Comparison of ENCODE assay signal across 9 mouse cellular contexts in genomic region chr2:165391561-165391960, GRCm38 (mm10). TPM values are rescaled to one million over a fixed set of nuclear protein-coding genes. Genes with fewer than 3 reads are reported as not detected.
DNase-seq lines count a peak whose midpoint lies in the region; ATAC-seq and TF ChIP-seq lines count a peak whose summit lies in the region.
"Had no signal": no experiment of that assay in that cellular context is flagged by ENCODE, and none has a peak within 500 bp of the region (broad histone marks: within the 10 kb centered on the region; RNA-seq: fewer than 3 reads in every experiment).

No protein-coding gene starts in this region.

- WGBS in kidney, adult 2 months = 16% methylated on average over 8 of the region's 8 CpGs
- 15% methylated on average over 8 of the region's 8 CpGs for WGBS in kidney, embryonic 16.5 days

- H3K4me3 ChIP-seq in kidney, adult 2 months (ENCODE audit: insufficient read depth, low read depth, low read length) = no peak overlapping the region
- H3K4me3 ChIP-seq in kidney, embryonic 16.5 days (ENCODE audit: low read length) = no peak overlapping the region
- no peak overlapping the region for H3K4me3 ChIP-seq in ES-Bruce4 (ENCODE audit: low read depth, low read length)
- H3K4me3 ChIP-seq: limb, embryonic 12.5 days had no signal

- H3K9me3 ChIP-seq in kidney, embryonic 16.5 days (ENCODE audit: low read length) = peaks cover 4% of the 10 kb centered on the region; the same call in 1 of the 2 replicates
- no peaks in the 10 kb centered on the region for H3K9me3 ChIP-seq in ES-Bruce4 (replicated peaks; ENCODE audit: control insufficient read depth, insufficient read depth, low read length, poor library complexity, severe bottlenecking)

- H3K4me2 ChIP-seq in kidney, embryonic 16.5 days (replicated peaks; ENCODE audit: low read depth, low read length) = no peak overlapping the region
- H3K4me2 ChIP-seq: limb, embryonic 12.5 days had no signal

- DNase-seq in kidney, adult 2 months = peak; percentile 67
- DNase-seq in cerebellum, adult 9-10 months = peak; percentile 51
- DNase-seq in heart, postnatal 10 days = peak; percentile 61 to 72
- DNase-seq in left cerebral cortex, postnatal 10 days (ENCODE audit: extremely low spot score in 1 of 2, low spot score in 2 of 2) = peak; percentile 66 to 71
- peak; percentile 43 for DNase-seq in retina, postnatal 7 days (ENCODE audit: low read depth, low spot score)

- no peak for TF ChIP-seq POLR2A in kidney, adult 2 months (IDR thresholded peaks at IDR 0.05; ENCODE audit: low read depth, low read length)
- TF ChIP-seq POLR2A in ES-Bruce4 (IDR thresholded peaks at IDR 0.05; ENCODE audit: insufficient read depth, low read length) = no peak

- intact Hi-C loops in heart, postnatal 10 days (cut with DNase I) = loop anchor here (1.0 to 2.0 kb wide), 2 partner anchors 17 to 96 kb away; no protein-coding TSS in a partner anchor
- intact Hi-C loops in left cerebral cortex, postnatal 10 days (cut with DNase I) = loop anchor here (5.0 kb wide), 1 partner anchor 96 kb away; no protein-coding TSS in a partner anchor

- no peaks in the 10 kb centered on the region for H3K27me3 ChIP-seq in kidney, adult 2 months (replicated peaks; ENCODE audit: control insufficient read depth, insufficient read depth, low read length)
- no peaks in the 10 kb centered on the region for H3K27me3 ChIP-seq in kidney, embryonic 16.5 days (ENCODE audit: insufficient read depth, low read length)
- H3K27me3 ChIP-seq in ES-Bruce4 (ENCODE audit: control insufficient read depth, insufficient read depth, low read length, poor library complexity, severe bottlenecking) = no peaks in the 10 kb centered on the region
- H3K27me3 ChIP-seq: limb, embryonic 12.5 days had no signal

- ATAC-seq in kidney, embryonic 16.5 days (ENCODE audit: low FRiP score, low TSS enrichment) = no peak
- ATAC-seq in inflammation-experienced regulatory T-cells, adult 6 months = no peak

- no peaks in the 10 kb centered on the region for H3K4me1 ChIP-seq in kidney, adult 2 months (ENCODE audit: control insufficient read depth, insufficient read depth, low read length)
- H3K4me1 ChIP-seq in kidney, embryonic 16.5 days (ENCODE audit: insufficient read depth, low read length) = peaks cover 8% of the 10 kb centered on the region
- no peaks in the 10 kb centered on the region for H3K4me1 ChIP-seq in ES-Bruce4 (ENCODE audit: control insufficient read depth, insufficient read depth, low read length)

- TF ChIP-seq CTCF in kidney, adult 2 months (conservative IDR thresholded peaks at IDR 0.05; ENCODE audit: insufficient read depth, insufficient read length, low read depth, low read length) = peak; percentile 94
- peak; percentile 80 for TF ChIP-seq CTCF in ES-Bruce4 (IDR thresholded peaks at IDR 0.05; ENCODE audit: low read depth, low read length)

- no peak overlapping the region for H3K27ac ChIP-seq in kidney, adult 2 months (ENCODE audit: insufficient read depth, low read depth, low read length)
- H3K27ac ChIP-seq in kidney, embryonic 16.5 days (ENCODE audit: low read length) = no peak overlapping the region
- no peak overlapping the region for H3K27ac ChIP-seq in ES-Bruce4 (ENCODE audit: insufficient read depth, low read length)
- H3K27ac ChIP-seq: limb, embryonic 12.5 days had no signal

- no peak for TF ChIP-seq EP300 in ES-Bruce4 (IDR thresholded peaks at IDR 0.05; ENCODE audit: insufficient read depth, low read depth, low read length)

- no peak overlapping the region for H3K9ac ChIP-seq in kidney, embryonic 16.5 days (replicated peaks; ENCODE audit: low read length)
- H3K9ac ChIP-seq in ES-Bruce4 (ENCODE audit: low read depth, poor library complexity, severe bottlenecking) = no peak overlapping the region
- H3K9ac ChIP-seq: limb, embryonic 12.5 days had no signal

- no peaks in the 10 kb centered on the region for H3K36me3 ChIP-seq in kidney, adult 2 months (ENCODE audit: control insufficient read depth, insufficient read depth, low read length)
- H3K36me3 ChIP-seq in kidney, embryonic 16.5 days (ENCODE audit: insufficient read depth, low read length) = peaks cover 2% of the 10 kb centered on the region; the same call in 1 of the 2 replicates
- H3K36me3 ChIP-seq in ES-Bruce4 (ENCODE audit: control insufficient read depth, insufficient read depth, low read length, poor library complexity, severe bottlenecking) = no peaks in the 10 kb centered on the region

RNA-seq across cellular contexts. Expression of gene Zfp334, which starts 3.5 kb away (rescaled TPM):
- 1.1 and 1.2 TPM in 2 replicates for polyA plus RNA-seq in kidney, adult 2 months (2012; rRNA removed)
- 8.7 and 8.9 TPM in 2 replicates for polyA plus RNA-seq in kidney, embryonic 16.5 days (2015; fragmentation: Nextera tagmentation; extraction: Ambion mirVana)
- 7.3 and 7.5 TPM in 2 replicates for polyA plus RNA-seq in ES-Bruce4 (2011; ENCODE audit: insufficient read depth, insufficient read length, low read depth, missing spikeins)
- 1 to 10 TPM; 3.4 to 4.1 TPM for total RNA-seq in heart, postnatal 10 days (2021)
- total RNA-seq in left cerebral cortex, postnatal 10 days (2021) = 10 to 100 TPM; 11.9 to 13.2 TPM
- polyA plus RNA-seq in inflammation-experienced regulatory T-cells, adult 6 months (2017; shearing (Covaris generic)) = not detected

RNA-seq across cellular contexts. Expression of gene Ocstamp, which starts 8.6 kb away (rescaled TPM):
- 0.09 and 0.11 TPM in 2 replicates for polyA plus RNA-seq in kidney, adult 2 months (2012; rRNA removed)
- polyA plus RNA-seq in kidney, embryonic 16.5 days (2015; fragmentation: Nextera tagmentation; extraction: Ambion mirVana) = not detected in 2 replicates
- 0.24 TPM in 1 of 2 replicates, not detected in the other for polyA plus RNA-seq in ES-Bruce4 (2011; ENCODE audit: insufficient read depth, insufficient read length, low read depth, missing spikeins)
- total RNA-seq in heart, postnatal 10 days (2021) = not detected
- total RNA-seq in left cerebral cortex, postnatal 10 days (2021) = not detected
- not detected for polyA plus RNA-seq in inflammation-experienced regulatory T-cells, adult 6 months (2017; shearing (Covaris generic))
- polyA plus RNA-seq: limb, embryonic 12.5 days had no signal

RNA-seq across cellular contexts. Expression of gene Zfp663, which starts 23.0 kb away (rescaled TPM):
- not detected in 2 replicates for polyA plus RNA-seq in kidney, adult 2 months (2012; rRNA removed)
- polyA plus RNA-seq in kidney, embryonic 16.5 days (2015; fragmentation: Nextera tagmentation; extraction: Ambion mirVana) = 1.1 and 1.3 TPM in 2 replicates
- polyA plus RNA-seq in ES-Bruce4 (2011; ENCODE audit: insufficient read depth, insufficient read length, low read depth, missing spikeins) = not detected in 2 replicates
- total RNA-seq in heart, postnatal 10 days (2021) = not detected
- total RNA-seq in left cerebral cortex, postnatal 10 days (2021) = under 1 TPM; 0.59 to 0.79 TPM
- polyA plus RNA-seq in inflammation-experienced regulatory T-cells, adult 6 months (2017; shearing (Covaris generic)) = not detected
